22 mouse cellular contexts compared by ENCODE assay signal in the genomic region with DNA sequence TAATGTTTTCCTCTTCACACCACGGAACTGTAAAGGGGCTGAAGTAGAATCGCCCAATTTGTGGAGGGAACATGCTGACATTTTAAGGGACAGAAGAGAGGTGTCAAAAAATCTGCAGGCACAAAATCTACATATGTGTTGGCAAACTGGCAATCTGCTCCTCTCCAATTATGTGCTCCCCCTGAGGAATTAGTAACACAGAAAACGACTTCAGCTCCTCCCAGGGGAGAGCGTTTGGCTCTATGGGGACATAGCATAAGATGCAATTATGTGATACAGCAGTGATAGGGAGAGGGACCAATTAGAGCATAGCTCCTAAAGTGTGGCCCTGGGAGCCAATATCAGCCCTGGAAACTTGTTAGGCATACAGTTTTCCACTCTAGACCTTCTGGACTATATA.
A peak's percentile ranks its signal among the peaks of the same experiment; 100 is the strongest.
DNase-seq lines count a peak whose midpoint lies in the region; ATAC-seq lines count a peak whose summit lies in the region.
"Had no signal": no experiment of that assay in that cellular context is flagged by ENCODE, and none has a peak within 500 bp of the region (broad histone marks: within the 10 kb centered on the region; RNA-seq: fewer than 3 reads in every experiment).

No protein-coding gene starts in this region.

- 74% methylated on average over 4 of the region's 4 CpGs for WGBS in midbrain, embryonic 14.5 days
- 68% methylated on average over 4 of the region's 4 CpGs for WGBS in midbrain, embryonic 16.5 days
- 25% methylated on average over 4 of the region's 4 CpGs for WGBS in forebrain, embryonic 15.5 days

- no peaks in the 10 kb centered on the region for H3K36me3 ChIP-seq in midbrain, embryonic 14.5 days (ENCODE audit: control insufficient read depth, insufficient read depth, low read length)
- H3K36me3 ChIP-seq in midbrain, embryonic 16.5 days (ENCODE audit: control insufficient read depth, insufficient read depth, low read length) = no peaks in the 10 kb centered on the region
- no peaks in the 10 kb centered on the region for H3K36me3 ChIP-seq in forebrain, embryonic 15.5 days
- H3K36me3 ChIP-seq: heart, embryonic 10.5 days; hindbrain, embryonic 15.5 days; limb, embryonic 13.5 days; liver, embryonic 12.5 days; stomach, embryonic 15.5 days had no signal

- no peak for DNase-seq in frontal cortex, postnatal 10 days (ENCODE audit: low spot score in 2 of 2)
- DNase-seq in midbrain, embryonic 14.5 days = peak; percentile 8
- DNase-seq in adrenal gland, postnatal 4 days (ENCODE audit: low spot score in 2 of 2) = no peak
- no peak for DNase-seq in T-cell, adult 2 months (ENCODE audit: low spot score)
- DNase-seq: adrenal gland, postnatal 36 days; cerebellum, adult 2 months; cerebellum, postnatal 25 days; gastrocnemius, adult 2 months; heart, postnatal 4 days; kidney, adult 2 months; lung, embryonic 14.5 days; right cerebral cortex, adult 18-20 months; thymus, postnatal 25 days had no signal

- H3K9me3 ChIP-seq in midbrain, embryonic 14.5 days (ENCODE audit: control insufficient read depth, low read length) = no peaks in the 10 kb centered on the region
- no peaks in the 10 kb centered on the region for H3K9me3 ChIP-seq in midbrain, embryonic 16.5 days (replicated peaks; ENCODE audit: control insufficient read depth, low read length, poor library complexity, severe bottlenecking)
- H3K9me3 ChIP-seq in forebrain, embryonic 15.5 days = no peaks in the 10 kb centered on the region
- H3K9me3 ChIP-seq: heart, embryonic 10.5 days; hindbrain, embryonic 15.5 days; limb, embryonic 13.5 days; liver, embryonic 12.5 days; stomach, embryonic 15.5 days had no signal

- H3K4me3 ChIP-seq in midbrain, embryonic 14.5 days (replicated peaks; ENCODE audit: low read depth, low read length) = no peak overlapping the region
- H3K4me3 ChIP-seq in midbrain, embryonic 16.5 days (ENCODE audit: low read depth, low read length) = no peak overlapping the region
- no peak overlapping the region for H3K4me3 ChIP-seq in forebrain, embryonic 15.5 days
- H3K4me3 ChIP-seq: gastrocnemius, adult 2 months; heart, embryonic 10.5 days; hindbrain, embryonic 15.5 days; limb, embryonic 13.5 days; liver, embryonic 12.5 days; stomach, embryonic 15.5 days had no signal

- no peak overlapping the region for H3K27ac ChIP-seq in midbrain, embryonic 14.5 days (replicated peaks; ENCODE audit: low read depth, low read length)
- no peak overlapping the region for H3K27ac ChIP-seq in midbrain, embryonic 16.5 days (ENCODE audit: low read length)
- H3K27ac ChIP-seq in forebrain, embryonic 15.5 days (replicated peaks) = peak overlapping the region; percentile 50; the same call in 1 of the 2 replicates
- H3K27ac ChIP-seq: gastrocnemius, adult 2 months; heart, embryonic 10.5 days; hindbrain, embryonic 15.5 days; kidney, postnatal 0 days; limb, embryonic 13.5 days; liver, embryonic 12.5 days; stomach, embryonic 15.5 days had no signal

- H3K4me2 ChIP-seq in midbrain, embryonic 14.5 days (ENCODE audit: low read length) = no peak overlapping the region
- no peak overlapping the region for H3K4me2 ChIP-seq in midbrain, embryonic 16.5 days (ENCODE audit: low read length)
- no peak overlapping the region for H3K4me2 ChIP-seq in forebrain, embryonic 15.5 days (replicated peaks)
- H3K4me2 ChIP-seq: hindbrain, embryonic 15.5 days; limb, embryonic 13.5 days; liver, embryonic 12.5 days; lung, embryonic 14.5 days; stomach, embryonic 15.5 days had no signal

- no peak overlapping the region for H3K9ac ChIP-seq in midbrain, embryonic 14.5 days (replicated peaks; ENCODE audit: low read length)
- no peak overlapping the region for H3K9ac ChIP-seq in midbrain, embryonic 16.5 days (ENCODE audit: low read depth, low read length)
- H3K9ac ChIP-seq in forebrain, embryonic 15.5 days (replicated peaks) = no peak overlapping the region
- H3K9ac ChIP-seq: hindbrain, embryonic 15.5 days; limb, embryonic 13.5 days; liver, embryonic 12.5 days; lung, embryonic 14.5 days; stomach, embryonic 15.5 days had no signal

- H3K4me1 ChIP-seq in midbrain, embryonic 14.5 days (ENCODE audit: control insufficient read depth, insufficient read depth, low read length) = no peaks in the 10 kb centered on the region
- no peaks in the 10 kb centered on the region for H3K4me1 ChIP-seq in midbrain, embryonic 16.5 days (ENCODE audit: control insufficient read depth, insufficient read depth, low read length)
- H3K4me1 ChIP-seq in forebrain, embryonic 15.5 days = peaks cover 8% of the 10 kb centered on the region; the same call in 1 of the 2 replicates
- H3K4me1 ChIP-seq: heart, embryonic 10.5 days; hindbrain, embryonic 15.5 days; limb, embryonic 13.5 days; liver, embryonic 12.5 days; stomach, embryonic 15.5 days had no signal

- H3K27me3 ChIP-seq in midbrain, embryonic 14.5 days (ENCODE audit: control insufficient read depth, insufficient read depth, low read length) = no peaks in the 10 kb centered on the region
- no peaks in the 10 kb centered on the region for H3K27me3 ChIP-seq in midbrain, embryonic 16.5 days (ENCODE audit: control insufficient read depth, insufficient read depth, low read depth, low read length)
- no peaks in the 10 kb centered on the region for H3K27me3 ChIP-seq in forebrain, embryonic 15.5 days
- H3K27me3 ChIP-seq: hindbrain, embryonic 15.5 days; limb, embryonic 13.5 days; liver, embryonic 12.5 days; stomach, embryonic 15.5 days had no signal

- ATAC-seq in frontal cortex, adult (ENCODE audit: low TSS enrichment) = 0 out of 2 replicates have a peak, but pooled peaks have one; percentile 9
- no peak for ATAC-seq in midbrain, embryonic 14.5 days (ENCODE audit: low FRiP score, low TSS enrichment)
- no peak for ATAC-seq in midbrain, embryonic 16.5 days
- ATAC-seq in forebrain, embryonic 15.5 days (replicated peaks) = peak; percentile 74
- ATAC-seq: liver, embryonic 12.5 days had no signal

Comparison
In these comparisons a context has a peak if more than half of its experiments do, and no peak if none do; other contexts are left out.
1. ATAC-seq: peak in frontal cortex, adult (single experiment) and forebrain, embryonic 15.5 days (single experiment); none in midbrain, embryonic 14.5 days (single experiment) and midbrain, embryonic 16.5 days (single experiment).